Mouse (Mus musculus) myocyte (in vitro differentiated cells): ENCODE measurements at regions not wholly inside any gene's neighbourhood (a gene's known extent, or its start where the extent isn't known, plus 50 kb on each side); places are given as distances from the start of the nearest gene placed in this dataset.

Experiments
- CEBPB ChIP-seq: IDR thresholded peaks from 2 replicates; pipeline ENCODE4 v1.6.1; 2011; ENCODE audit warnings: mild to moderate bottlenecking, moderate library complexity; ENCODE audit not compliant: poor library complexity, insufficient read depth, severe bottlenecking
- E2F4 ChIP-seq: IDR thresholded peaks from one replicate; pipeline ENCODE4 v1.6.1; 2011; ENCODE audit warnings: mild to moderate bottlenecking, control low read depth, moderate library complexity; ENCODE audit not compliant: insufficient read depth
- MAX ChIP-seq: IDR thresholded peaks from one replicate; pipeline ENCODE4 v1.6.1; 2011; ENCODE audit warnings: low read depth, mild to moderate bottlenecking, control low read depth
- MYOG ChIP-seq, 3 experiments: IDR thresholded peaks; one replicate each; pipeline ENCODE4 v1.6.1; 2011; ENCODE audit warnings: control low read depth in 2 of 3, low read depth in 2 of 3, mild to moderate bottlenecking in 2 of 3; ENCODE audit not compliant: insufficient read length in 2 of 3, control insufficient read depth in 1 of 3, insufficient read depth in 1 of 3
- POLR2A ChIP-seq: IDR thresholded peaks from one replicate; pipeline ENCODE4 v1.6.1; 2011; ENCODE audit warnings: low read depth, mild to moderate bottlenecking, control low read depth, moderate library complexity; ENCODE audit not compliant: insufficient read length
- POLR2AphosphoS2 ChIP-seq: IDR thresholded peaks from one replicate; pipeline ENCODE4 v1.6.1; 2011; ENCODE audit warnings: low read depth, control low read depth; ENCODE audit not compliant: insufficient read length
- REST ChIP-seq: IDR thresholded peaks from one replicate; pipeline ENCODE4 v1.6.1; 2011; ENCODE audit warnings: mild to moderate bottlenecking, control low read depth, moderate library complexity; ENCODE audit not compliant: insufficient read depth, insufficient read length
- SRF ChIP-seq: IDR thresholded peaks from one replicate; pipeline ENCODE4 v1.6.1; 2011; ENCODE audit warnings: low read depth; ENCODE audit not compliant: control insufficient read depth, insufficient read length
- TCF12 ChIP-seq: IDR thresholded peaks from one replicate; pipeline ENCODE4 v1.6.1; 2011; ENCODE audit warnings: mild to moderate bottlenecking, control low read depth; ENCODE audit not compliant: poor library complexity, insufficient read depth, severe bottlenecking
- TCF3 ChIP-seq: IDR thresholded peaks from one replicate; pipeline ENCODE4 v1.6.1; 2011; ENCODE audit warnings: low read depth, control low read depth; ENCODE audit not compliant: insufficient read length
- USF1 ChIP-seq: IDR thresholded peaks from one replicate; pipeline ENCODE4 v1.6.1; 2011; ENCODE audit warnings: low read depth, mild to moderate bottlenecking, control low read depth, moderate library complexity

DNA sequence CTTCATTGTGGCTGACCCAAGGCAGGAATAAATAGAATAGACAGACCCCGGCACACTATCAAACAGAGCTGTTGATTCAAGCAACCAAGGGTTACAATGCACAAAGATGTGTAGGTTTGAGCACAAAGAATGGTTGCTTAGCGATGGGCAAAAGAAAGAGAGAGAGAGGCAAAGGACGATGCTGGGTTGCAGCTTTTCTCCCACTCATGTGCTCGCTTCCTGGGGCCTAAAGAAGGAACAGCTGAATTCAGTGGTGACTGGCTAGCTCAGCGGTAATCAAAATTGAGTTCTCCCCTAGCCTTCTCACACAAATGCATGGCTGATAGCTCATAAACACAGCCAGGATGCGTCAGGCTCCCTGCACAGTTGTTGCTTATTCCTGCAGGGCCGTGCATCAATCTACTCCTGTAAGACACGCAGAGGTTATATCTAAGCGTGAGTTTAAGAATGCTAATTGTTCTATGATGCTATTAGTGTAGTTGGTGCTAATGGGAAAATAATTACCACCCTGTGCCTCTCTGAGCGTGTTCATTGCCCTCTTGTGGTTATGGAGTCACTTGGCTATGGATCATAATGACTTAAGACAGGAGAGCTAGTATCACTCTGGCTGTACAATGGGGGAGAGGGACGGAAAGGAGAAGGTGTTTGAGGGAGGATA is 216.2 kb upstream of the Serp2 start:
- TF ChIP-seq POLR2A (no peak), SRF (no peak), MYOG (IDR thresholded peaks at IDR 0.05; ENCODE audit: control insufficient read depth in 1 of 3, insufficient read depth in 1 of 3, insufficient read length in 2 of 3, low read depth in 2 of 3) (no peak), E2F4 (no peak), CEBPB (no peak), MAX (no peak), USF1 (no peak), REST (no peak), TCF12 (no peak), POLR2AphosphoS2 (no peak), TCF3 (no peak)
